Mouse (Mus musculus) C2C12 (cell line): ENCODE measurements around the gene Snx25. TPM values are rescaled to one million over a fixed set of nuclear protein-coding genes. Genes with fewer than 3 reads are reported as not detected.

Experiments used
- H3K27me3 ChIP-seq: one replicate; pipeline ENCODE4 v1.6.1; 2011; ENCODE audit not compliant: control insufficient read depth, insufficient read depth, insufficient read length
- H3K36me3 ChIP-seq: one replicate; pipeline ENCODE4 v1.6.1; 2011; ENCODE audit not compliant: control insufficient read depth, insufficient read depth
- H3K4me3 ChIP-seq: one replicate; pipeline ENCODE4 v1.5.1; 2011; ENCODE audit warnings: mild to moderate bottlenecking, control low read depth; ENCODE audit not compliant: poor library complexity, insufficient read depth, severe bottlenecking
- H3K79me2 ChIP-seq: one replicate; pipeline ENCODE4 v1.6.1; 2011; ENCODE audit not compliant: control insufficient read depth, insufficient read depth
- H3K79me3 ChIP-seq: one replicate; pipeline ENCODE4 v1.6.1; 2011; ENCODE audit warnings: low read depth, control low read depth
- H3ac ChIP-seq: one replicate; pipeline ENCODE3; 2011; ENCODE audit warnings: low read depth; ENCODE audit not compliant: control insufficient read depth, insufficient read length
- CEBPB ChIP-seq: IDR thresholded peaks from one replicate; pipeline ENCODE4 v1.6.1; 2011; ENCODE audit warnings: low read depth, mild to moderate bottlenecking, control low read depth, moderate library complexity
- CTCF ChIP-seq: IDR thresholded peaks from one replicate; pipeline ENCODE4 v1.5.1; 2011; ENCODE audit not compliant: control insufficient read depth, insufficient read depth, insufficient read length
- FOSL1 ChIP-seq: IDR thresholded peaks from one replicate; pipeline ENCODE4 v1.8.0; 2011; ENCODE audit warnings: mild to moderate bottlenecking, low read length; ENCODE audit not compliant: poor library complexity, insufficient read depth, severe bottlenecking
- MAX ChIP-seq: IDR thresholded peaks from one replicate; pipeline ENCODE4 v1.6.1; 2011; ENCODE audit warnings: mild to moderate bottlenecking, control low read depth
- MYOD1 ChIP-seq: IDR thresholded peaks from one replicate; pipeline ENCODE4 v1.6.1; 2011; ENCODE audit warnings: low read depth; ENCODE audit not compliant: control insufficient read depth, insufficient read length
- MYOG ChIP-seq: IDR thresholded peaks from one replicate; pipeline ENCODE4 v1.6.1; 2011; ENCODE audit not compliant: control insufficient read depth, insufficient read length; ENCODE audit errors: extremely low read depth
- USF1 ChIP-seq: IDR thresholded peaks from one replicate; pipeline ENCODE4 v1.6.1; 2011; ENCODE audit warnings: low read depth, mild to moderate bottlenecking, control low read depth, moderate library complexity
- polyA plus RNA-seq: library from polyadenylated mRNA; unstranded; fragments of >200 nt; fragmentation: generic; extraction: Trizol; gene quantifications from one replicate; pipeline ENCODE4 v1.2.1, GENCODE M21; 2012; ENCODE audit warnings: missing spikeins

Gene Snx25
- polyA plus RNA-seq, 1 experiment, result 11.3 TPM

- TF ChIP-seq MYOG (no peak), FOSL1 (no peak), CTCF (no peak), CEBPB (no peak), MYOD1 (no peak), USF1 (no peak), MAX (no peak)
- no peaks in the 10 kb centered on the region for H3K36me3 ChIP-seq
- no peak overlapping the region for H3ac ChIP-seq
- H3K27me3 ChIP-seq, result no peaks in the 10 kb centered on the region
- no peak overlapping the region for H3K4me3 ChIP-seq
- H3K79me2 ChIP-seq, result no peaks in the 10 kb centered on the region
- H3K79me3 ChIP-seq, result no peaks in the 10 kb centered on the region
Measured at GRCm38 (mm10) chr8:46072798-46073197, 79.2 kb downstream of the Snx25 start.

DNA sequence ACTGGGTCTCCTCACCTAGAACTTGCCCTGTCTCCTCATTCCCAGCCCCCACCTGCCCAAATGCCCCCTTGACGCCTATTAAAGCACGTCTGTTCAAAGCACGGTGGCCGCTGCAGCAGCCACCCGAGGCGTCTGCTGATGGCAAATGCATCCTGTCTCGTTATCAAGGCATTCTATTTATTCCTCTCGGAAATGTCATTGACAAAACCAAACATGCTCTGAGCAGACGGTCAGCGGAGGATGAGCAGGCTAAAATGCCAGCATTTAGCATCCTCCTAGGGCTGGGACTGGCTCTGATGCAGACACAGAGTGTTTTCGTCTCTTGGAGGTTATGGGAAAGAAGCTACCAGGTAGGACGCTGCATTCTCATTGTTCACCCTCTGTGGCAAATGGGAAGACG is 111.7 kb downstream of the Snx25 start:
- Histone ChIP-seq H3K36me3 (no peaks in the 10 kb centered on the region), H3ac (no peak overlapping the region), H3K27me3 (no peaks in the 10 kb centered on the region), H3K79me2 (no peaks in the 10 kb centered on the region), H3K79me3 (no peaks in the 10 kb centered on the region), H3K4me3 (no peak overlapping the region)
- TF ChIP-seq CTCF (no peak), MAX (no peak), MYOD1 (no peak), USF1 (no peak), FOSL1 (no peak), MYOG (no peak), CEBPB (no peak)

DNA sequence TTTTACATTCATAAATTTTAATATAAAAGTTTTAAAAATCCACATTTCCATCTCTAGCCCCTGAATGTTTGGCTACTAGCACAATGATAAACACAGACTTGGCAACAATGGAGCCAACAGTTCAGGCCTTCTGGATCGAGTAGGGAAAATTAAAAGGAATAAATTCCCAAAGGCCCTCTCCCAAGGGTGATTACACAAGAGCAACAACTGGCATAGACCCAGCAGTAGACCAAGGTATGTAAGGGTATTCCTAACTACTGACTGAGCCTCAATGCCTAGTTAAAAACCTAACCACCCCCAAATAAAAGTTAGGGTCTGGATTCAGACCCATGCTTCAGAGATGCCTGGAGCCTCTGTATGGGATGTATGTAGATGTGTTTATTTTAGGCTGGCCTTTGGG is 112.3 kb downstream of the Snx25 start:
- no peak overlapping the region for H3ac ChIP-seq
- no peak overlapping the region for H3K4me3 ChIP-seq
- H3K36me3 ChIP-seq, result no peaks in the 10 kb centered on the region

GRCm38 (mm10) chr8:46036217-46036616 is 115.7 kb downstream of the Snx25 start:
- Histone ChIP-seq H3K27me3 (no peaks in the 10 kb centered on the region), H3K4me3 (no peak overlapping the region), H3K79me3 (no peaks in the 10 kb centered on the region), H3ac (no peak overlapping the region), H3K36me3 (no peaks in the 10 kb centered on the region), H3K79me2 (no peaks in the 10 kb centered on the region)
- TF ChIP-seq FOSL1 (no peak), USF1 (no peak)

More for the DNA sequence above, 112.3 kb downstream of the Snx25 start:
- TF ChIP-seq CEBPB, result no peak
- TF ChIP-seq MAX, result no peak
- TF ChIP-seq MYOD1, result no peak
- TF ChIP-seq USF1, result no peak
- TF ChIP-seq MYOG, result no peak
- no peak for TF ChIP-seq FOSL1
- no peak for TF ChIP-seq CTCF
- no peaks in the 10 kb centered on the region for H3K79me3 ChIP-seq
- no peaks in the 10 kb centered on the region for H3K79me2 ChIP-seq
- H3K27me3 ChIP-seq, result no peaks in the 10 kb centered on the region

GRCm38 (mm10) chr8:46024392-46024791 is 127.6 kb downstream of the Snx25 start:
- H3K79me3 ChIP-seq, result no peaks in the 10 kb centered on the region
- H3K4me3 ChIP-seq, result no peak overlapping the region
- no peak overlapping the region for H3ac ChIP-seq
- TF ChIP-seq CEBPB (no peak), CTCF (no peak), USF1 (no peak), FOSL1 (no peak), MAX (no peak), MYOG (no peak), MYOD1 (no peak)
- no peaks in the 10 kb centered on the region for H3K27me3 ChIP-seq
- H3K79me2 ChIP-seq, result no peaks in the 10 kb centered on the region
- H3K36me3 ChIP-seq, result no peaks in the 10 kb centered on the region

DNA sequence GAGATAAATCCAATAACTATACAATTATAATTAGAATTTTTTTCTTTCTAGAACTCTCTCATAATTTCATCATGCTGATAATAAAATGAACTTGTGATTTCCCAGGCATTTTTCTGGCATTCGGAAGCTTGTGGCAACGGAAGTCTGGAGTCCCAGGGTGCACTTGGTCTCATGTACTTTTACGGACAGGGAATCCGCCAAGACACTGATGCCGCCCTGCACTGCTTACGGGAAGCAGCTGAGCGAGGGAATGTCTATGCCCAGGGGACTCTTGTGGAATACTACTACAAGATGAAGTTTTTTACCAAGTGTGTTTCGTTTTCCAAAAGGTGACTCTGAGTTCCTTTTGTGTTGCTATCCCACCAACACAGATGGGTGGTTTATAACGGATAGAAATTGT is 129.2 kb downstream of the Snx25 start:
- Histone ChIP-seq H3K4me3 (no peak overlapping the region), H3K79me3 (no peaks in the 10 kb centered on the region), H3K79me2 (no peaks in the 10 kb centered on the region), H3K27me3 (no peaks in the 10 kb centered on the region), H3ac (no peak overlapping the region), H3K36me3 (no peaks in the 10 kb centered on the region)
- TF ChIP-seq FOSL1, result no peak
- TF ChIP-seq CTCF, result no peak
- TF ChIP-seq MYOD1, result no peak

- TF ChIP-seq MAX, result no peak
- no peak for TF ChIP-seq CTCF
- TF ChIP-seq FOSL1, result no peak
- TF ChIP-seq USF1, result no peak
- no peak for TF ChIP-seq CEBPB
- no peak for TF ChIP-seq MYOD1
- TF ChIP-seq MYOG, result no peak
- H3K36me3 ChIP-seq, result no peaks in the 10 kb centered on the region
- no peak overlapping the region for H3K4me3 ChIP-seq
- no peaks in the 10 kb centered on the region for H3K79me2 ChIP-seq
- no peak overlapping the region for H3ac ChIP-seq
- H3K79me3 ChIP-seq, result no peaks in the 10 kb centered on the region
- H3K27me3 ChIP-seq, result no peaks in the 10 kb centered on the region
Measured at GRCm38 (mm10) chr8:46022203-46022602, 129.8 kb downstream of the Snx25 start.
